Mouse (Mus musculus): ENCODE data around the gene Ddx19a. TPM values are rescaled to one million over a fixed set of nuclear protein-coding genes. Genes with fewer than 3 reads are reported as not detected.
A peak's percentile ranks its signal among the peaks of the same experiment; 100 is the strongest.

Ddx19a gene
- 5.1 and 5.8 TPM in 2 replicates for polyA plus RNA-seq (2012; rRNA removed)

DNA sequence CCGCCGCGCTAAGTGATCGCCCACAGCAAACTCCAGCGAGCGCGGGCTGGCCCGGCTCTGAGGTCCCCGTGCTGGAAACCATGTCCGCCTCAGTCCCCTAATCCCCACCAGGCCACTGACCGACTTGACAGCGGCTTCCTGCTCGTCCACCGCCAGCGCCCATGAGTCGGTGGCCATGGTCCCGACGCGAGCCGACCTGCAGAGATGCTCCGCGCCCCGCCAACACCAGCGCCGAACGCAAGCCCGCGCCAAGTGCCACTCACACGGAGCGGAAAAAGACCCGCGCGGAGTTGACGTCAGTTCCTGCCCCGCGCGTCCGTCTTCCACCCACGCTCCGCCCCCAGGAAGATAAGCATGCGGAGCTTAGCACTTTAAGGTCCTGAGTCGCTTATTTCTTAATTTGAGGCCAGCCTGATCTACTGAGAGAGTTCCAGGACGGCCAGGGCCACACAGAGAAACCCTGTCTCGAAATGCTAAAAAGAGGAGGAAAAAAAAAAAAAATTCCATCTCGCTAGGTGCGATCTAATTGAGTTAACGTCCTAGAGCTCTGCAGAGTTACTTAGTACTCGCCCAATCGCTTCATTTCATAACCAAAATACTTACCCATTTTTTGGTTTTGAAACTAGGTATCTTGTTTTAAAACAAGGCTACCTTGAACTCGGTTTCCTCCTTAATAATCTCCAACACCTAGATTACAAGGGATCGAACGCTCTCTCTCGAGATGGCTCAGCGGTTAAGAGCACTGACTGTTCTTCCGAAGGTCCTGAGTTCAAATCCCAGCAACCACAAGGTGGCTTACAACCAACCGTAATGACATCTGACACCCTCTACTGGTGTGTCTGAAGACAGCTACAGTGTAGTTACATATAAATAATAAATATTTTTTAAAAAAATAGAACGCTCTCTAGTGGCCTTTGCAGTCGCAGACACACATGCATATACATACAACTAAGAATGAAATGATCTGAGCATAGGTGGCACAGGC, at the start of gene Ddx19a:
Ddx19a (minus strand) TSS at position 254 of the 985 bp plus-strand sequence.
- Histone ChIP-seq H3K27ac (ENCODE audit: control insufficient read depth, insufficient read depth, low read depth, low read length) (peak within 1 kb of the TSS; percentile 89), H3K36me3 (ENCODE audit: control insufficient read depth, insufficient read depth, low read length) (no peaks in the 10 kb centered on the region; the same call in 1 of the 2 replicates), H3K27me3 (ENCODE audit: control insufficient read depth, insufficient read depth, low read length) (no peaks in the 10 kb centered on the region), H3K4me3 (ENCODE audit: control insufficient read depth, low read depth, low read length) (peak within 1 kb of the TSS; percentile 98), H3K4me1 (ENCODE audit: control insufficient read depth, insufficient read depth, low read length) (peaks cover 5% of the 10 kb centered on the region)
- TF ChIP-seq CTCF (IDR thresholded peaks at IDR 0.05; ENCODE audit: control insufficient read depth, insufficient read depth, insufficient replicate concordance, low read depth, low read length), result no peak
- peak; percentile 73 for TF ChIP-seq POLR2A (IDR thresholded peaks at IDR 0.05; ENCODE audit: control insufficient read depth, low read depth, low read length)

- Histone ChIP-seq H3K27me3 (ENCODE audit: control insufficient read depth, insufficient read depth, low read length) (no peaks in the 10 kb centered on the region), H3K4me3 (ENCODE audit: control insufficient read depth, low read depth, low read length) (no peak overlapping the region), H3K36me3 (ENCODE audit: control insufficient read depth, insufficient read depth, low read length) (peaks cover 11% of the 10 kb centered on the region), H3K4me1 (ENCODE audit: control insufficient read depth, insufficient read depth, low read length) (no peaks in the 10 kb centered on the region), H3K27ac (ENCODE audit: control insufficient read depth, insufficient read depth, low read depth, low read length) (no peak overlapping the region)
- TF ChIP-seq CTCF (IDR thresholded peaks at IDR 0.05; ENCODE audit: control insufficient read depth, insufficient read depth, insufficient replicate concordance, low read depth, low read length) (no peak; the same call in 1 of the 2 replicates), POLR2A (IDR thresholded peaks at IDR 0.05; ENCODE audit: control insufficient read depth, low read depth, low read length) (no peak)
Observed at GRCm38 (mm10) chr8:111044003-111044734, 46.6 kb upstream of the Ddx19a start.

- no peaks in the 10 kb centered on the region for H3K4me1 ChIP-seq (ENCODE audit: control insufficient read depth, insufficient read depth, low read length)
- TF ChIP-seq POLR2A (IDR thresholded peaks at IDR 0.05; ENCODE audit: control insufficient read depth, low read depth, low read length) (no peak), CTCF (IDR thresholded peaks at IDR 0.05; ENCODE audit: control insufficient read depth, insufficient read depth, insufficient replicate concordance, low read depth, low read length) (no peak)
- peaks cover 11% of the 10 kb centered on the region for H3K36me3 ChIP-seq (ENCODE audit: control insufficient read depth, insufficient read depth, low read length)
- H3K27me3 ChIP-seq (ENCODE audit: control insufficient read depth, insufficient read depth, low read length), result no peaks in the 10 kb centered on the region
- H3K27ac ChIP-seq (ENCODE audit: control insufficient read depth, insufficient read depth, low read depth, low read length), result no peak overlapping the region
- H3K4me3 ChIP-seq (ENCODE audit: control insufficient read depth, low read depth, low read length), result no peak overlapping the region
Observed at GRCm38 (mm10) chr8:111042546-111042945, 44.9 kb upstream of the Ddx19a start.

DNA sequence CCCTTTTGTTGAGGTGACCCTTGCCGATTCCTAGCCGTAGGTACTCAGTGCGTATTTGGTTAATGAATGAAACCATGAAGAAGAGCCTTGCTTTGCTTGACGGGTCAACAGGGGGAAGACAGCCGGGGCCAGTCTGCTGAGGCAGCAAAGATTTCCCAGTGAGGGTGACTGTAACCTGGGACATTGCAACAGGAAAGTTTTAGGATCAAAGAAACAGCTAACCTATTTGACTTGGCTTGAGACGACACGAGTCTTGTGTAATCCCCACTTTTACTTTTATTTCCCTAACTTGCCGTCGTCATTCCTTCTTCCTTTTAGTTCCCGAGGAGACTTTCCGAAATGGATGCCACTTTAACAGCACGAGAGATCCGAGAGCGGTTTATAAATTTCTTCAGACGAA, 39.0 kb upstream of the Ddx19a start:
- H3K27ac ChIP-seq (ENCODE audit: control insufficient read depth, insufficient read depth, low read depth, low read length), result no peak overlapping the region
- H3K27me3 ChIP-seq (ENCODE audit: control insufficient read depth, insufficient read depth, low read length), result no peaks in the 10 kb centered on the region
- peaks cover 2% of the 10 kb centered on the region for H3K4me1 ChIP-seq (ENCODE audit: control insufficient read depth, insufficient read depth, low read length)
- no peak overlapping the region; the same call in 1 of the 2 replicates for H3K4me3 ChIP-seq (ENCODE audit: control insufficient read depth, low read depth, low read length)
- no peak for TF ChIP-seq POLR2A (IDR thresholded peaks at IDR 0.05; ENCODE audit: control insufficient read depth, low read depth, low read length)
- no peak for TF ChIP-seq CTCF (IDR thresholded peaks at IDR 0.05; ENCODE audit: control insufficient read depth, insufficient read depth, insufficient replicate concordance, low read depth, low read length)
- no peaks in the 10 kb centered on the region; the same call in 1 of the 2 replicates for H3K36me3 ChIP-seq (ENCODE audit: control insufficient read depth, insufficient read depth, low read length)

DNA sequence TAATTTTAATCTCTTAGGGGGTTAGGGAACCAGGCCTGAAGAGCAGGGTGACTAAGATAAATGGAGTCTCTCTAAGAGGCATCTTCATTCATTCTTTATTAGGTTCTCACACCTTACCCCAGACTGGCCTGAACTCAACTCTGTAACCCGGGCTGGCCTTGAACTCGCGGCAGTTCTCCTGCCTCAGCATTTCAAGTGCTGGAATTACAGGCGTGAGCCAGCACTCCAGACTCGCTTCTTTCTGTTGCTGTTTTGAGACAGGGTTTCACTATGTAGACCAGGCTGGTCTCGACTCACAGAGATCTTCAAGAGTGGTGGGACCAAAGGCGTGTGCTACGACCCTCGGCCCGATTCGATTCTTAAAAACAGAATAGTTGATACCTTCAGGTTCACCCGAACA, 36.7 kb upstream of the Ddx19a start:
- Histone ChIP-seq H3K36me3 (ENCODE audit: control insufficient read depth, insufficient read depth, low read length) (peaks cover 3% of the 10 kb centered on the region), H3K4me1 (ENCODE audit: control insufficient read depth, insufficient read depth, low read length) (peaks cover 2% of the 10 kb centered on the region), H3K27ac (ENCODE audit: control insufficient read depth, insufficient read depth, low read depth, low read length) (peak overlapping the region; percentile 88), H3K27me3 (ENCODE audit: control insufficient read depth, insufficient read depth, low read length) (no peaks in the 10 kb centered on the region), H3K4me3 (ENCODE audit: control insufficient read depth, low read depth, low read length) (peak overlapping the region; percentile 98)
- TF ChIP-seq POLR2A (IDR thresholded peaks at IDR 0.05; ENCODE audit: control insufficient read depth, low read depth, low read length) (no peak), CTCF (IDR thresholded peaks at IDR 0.05; ENCODE audit: control insufficient read depth, insufficient read depth, insufficient replicate concordance, low read depth, low read length) (no peak)

DNA sequence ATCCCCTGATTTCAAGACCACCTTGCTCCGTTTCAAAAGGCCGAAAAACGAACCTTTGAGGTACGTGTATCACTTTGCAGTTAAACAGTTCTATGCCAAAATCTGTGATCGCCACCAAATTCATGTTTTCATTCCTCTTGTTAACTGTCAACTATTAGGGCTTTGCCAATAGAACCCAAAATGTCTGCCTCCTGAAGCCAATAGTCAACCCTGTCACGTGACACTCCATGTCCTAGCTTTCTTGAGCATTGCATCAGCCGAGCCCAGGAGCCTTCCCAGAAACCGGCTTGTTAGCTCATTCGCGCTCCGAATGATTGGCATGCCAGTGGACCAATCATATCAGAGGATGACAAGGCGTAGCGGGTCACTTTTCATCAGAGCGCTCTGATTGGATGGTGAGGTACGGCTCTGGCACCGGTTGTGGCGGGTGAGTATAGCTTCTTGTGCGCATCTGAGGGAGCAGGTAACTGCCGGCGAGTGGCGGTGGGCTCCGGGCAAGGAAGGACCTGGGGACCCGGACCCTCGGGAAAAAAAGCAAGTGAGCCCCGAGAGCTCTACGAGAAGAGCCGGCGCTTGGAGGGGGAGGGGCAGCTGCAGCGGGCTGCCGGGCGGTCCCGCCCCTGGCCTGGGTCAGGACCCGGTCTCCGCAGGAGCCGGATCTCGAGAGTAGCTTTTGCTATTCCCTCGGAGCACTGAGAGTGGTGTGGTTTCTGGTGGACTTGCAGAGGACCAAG, 36.0 kb upstream of the Ddx19a start:
- peaks cover 3% of the 10 kb centered on the region for H3K36me3 ChIP-seq (ENCODE audit: control insufficient read depth, insufficient read depth, low read length)

More for the DNA sequence above, 36.0 kb upstream of the Ddx19a start:
- H3K27me3 ChIP-seq (ENCODE audit: control insufficient read depth, insufficient read depth, low read length), result no peaks in the 10 kb centered on the region
- peak overlapping the region; percentile 88 for H3K27ac ChIP-seq (ENCODE audit: control insufficient read depth, insufficient read depth, low read depth, low read length)
- peak overlapping the region; percentile 98 for H3K4me3 ChIP-seq (ENCODE audit: control insufficient read depth, low read depth, low read length)
- TF ChIP-seq POLR2A (IDR thresholded peaks at IDR 0.05; ENCODE audit: control insufficient read depth, low read depth, low read length) (peak; percentile 82), CTCF (IDR thresholded peaks at IDR 0.05; ENCODE audit: control insufficient read depth, insufficient read depth, insufficient replicate concordance, low read depth, low read length) (no peak)
- H3K4me1 ChIP-seq (ENCODE audit: control insufficient read depth, insufficient read depth, low read length), result peaks cover 2% of the 10 kb centered on the region

Measured in testis, adult 2 months (tissue).